Mouse (Mus musculus) Patski (cell line): Measurements from ENCODE around the gene Fam83e. TPM values are rescaled to one million over a fixed set of nuclear protein-coding genes. Genes with fewer than 3 reads are reported as not detected.

ENCODE experiments used
- ATAC-seq: fragments of 100-300 bp; one replicate; pipeline ENCODE4 v1.8.0; 2021
- CTCF ChIA-PET: fragments of 350-600 bp; sonication (Branson Sonifier 250); formaldehyde crosslinking; loops from one replicate; lab custom pipeline; 2022; ENCODE audit warnings: inconsistent platforms; lab: Charles Lee
- POLR2A ChIA-PET: fragments of 350-600 bp; sonication (Branson Sonifier 250); formaldehyde crosslinking; loops from one replicate; lab custom pipeline; 2022; ENCODE audit warnings: antibody characterized with exemption, inconsistent platforms; lab: Charles Lee
- DNase-seq: peaks from one replicate; pipeline ENCODE4 v3.0.0-alpha.2; 2011; ENCODE audit warnings: low read depth, low spot score
- H3K27me3 ChIP-seq: fragments of 371-371 bp; one replicate; pipeline ENCODE4 v1.5.1; 2021
- CTCF ChIP-seq: fragments of 100-300 bp; IDR thresholded peaks from one replicate; pipeline ENCODE4 v1.5.1; 2021
- in situ Hi-C: fragments of 300-500 bp; cut with MboI; formaldehyde crosslinking; loops from 3 replicates; pipeline ENCODE4 v1.11.1; 2018; ENCODE audit warnings: low pct_unique_long_range_greater_than_20kb, mixed read lengths
- polyA plus RNA-seq: library from polyadenylated mRNA; unstranded; gene quantifications from one replicate; pipeline ENCODE4 v1.2.3, GENCODE M21; 2021

Gene Fam83e
- polyA plus RNA-seq, 1 experiment from 2014 or later, result 0.04 TPM

DNA sequence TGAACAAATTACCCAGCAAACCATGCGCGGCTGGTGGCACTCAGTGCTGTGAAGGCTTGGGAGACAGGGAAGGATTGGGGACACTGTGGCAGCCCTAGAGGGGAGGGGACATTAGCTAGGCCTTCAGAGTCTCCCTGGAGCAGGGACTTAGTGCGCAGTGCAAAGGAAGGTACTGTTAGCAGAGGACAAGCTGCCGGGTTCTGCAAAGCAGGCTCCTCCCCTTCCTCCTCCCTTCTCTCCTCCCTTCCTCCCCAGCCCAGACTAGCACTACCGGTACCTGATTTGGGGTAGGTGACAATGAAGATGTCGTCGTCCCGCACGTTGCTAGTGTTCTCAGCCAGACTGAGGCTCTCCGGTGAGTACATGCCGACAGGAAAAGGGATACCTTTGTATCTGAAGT lies 20.8 kb downstream of the Fam83e start:
- ChIA-PET POLR2A (interaction anchor here (1.3 to 1.4 kb wide), 2 partner anchors 43 to 59 kb away, joined by 3 to 4 read pairs; partner anchors contain the start of gene Sult2b1), CTCF (interaction anchor here (1.1 to 3.1 kb wide), 2 partner anchors 13 to 59 kb away, joined by 3 to 39 read pairs; no protein-coding TSS in a partner anchor)
- no peak for TF ChIP-seq CTCF
- no peaks in the 10 kb centered on the region for H3K27me3 ChIP-seq
- in situ Hi-C loops, result no loop called here
- ATAC-seq (no peak), DNase-seq (no peak)

DNA sequence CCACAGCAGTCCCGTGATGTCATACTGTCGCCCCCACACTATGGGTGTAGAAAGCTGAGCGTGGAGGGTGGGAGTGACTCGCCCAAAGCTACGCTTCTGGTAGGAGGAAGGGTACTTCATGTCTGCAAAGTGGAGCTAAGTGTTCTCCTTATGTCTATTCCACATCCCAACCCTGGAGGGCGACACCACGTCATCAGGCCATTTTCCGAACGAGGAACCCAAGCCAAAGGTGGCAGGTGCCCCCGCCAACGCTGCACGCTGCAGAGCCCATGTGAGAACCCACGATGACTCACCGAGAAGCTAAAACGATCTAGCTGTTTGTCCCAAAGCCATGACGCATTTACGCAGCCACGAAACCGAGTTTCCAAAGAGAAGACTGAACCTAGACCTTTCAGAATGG lies 21.3 kb downstream of the Fam83e start:
- in situ Hi-C loops, result no loop called here
- ChIA-PET CTCF (interaction anchor here (1.1 to 3.1 kb wide), 2 partner anchors 12 to 58 kb away, joined by 3 to 39 read pairs; no protein-coding TSS in a partner anchor), POLR2A (interaction anchor here (0.6 to 1.4 kb wide), 4 partner anchors 43 to 342 kb away, joined by 3 to 4 read pairs (median 4); partner anchors contain the start of gene Sult2b1)
- ATAC-seq (peak; percentile 39), DNase-seq (no peak)
- H3K27me3 ChIP-seq, result no peaks in the 10 kb centered on the region
- peak; percentile 59 for TF ChIP-seq CTCF

DNA sequence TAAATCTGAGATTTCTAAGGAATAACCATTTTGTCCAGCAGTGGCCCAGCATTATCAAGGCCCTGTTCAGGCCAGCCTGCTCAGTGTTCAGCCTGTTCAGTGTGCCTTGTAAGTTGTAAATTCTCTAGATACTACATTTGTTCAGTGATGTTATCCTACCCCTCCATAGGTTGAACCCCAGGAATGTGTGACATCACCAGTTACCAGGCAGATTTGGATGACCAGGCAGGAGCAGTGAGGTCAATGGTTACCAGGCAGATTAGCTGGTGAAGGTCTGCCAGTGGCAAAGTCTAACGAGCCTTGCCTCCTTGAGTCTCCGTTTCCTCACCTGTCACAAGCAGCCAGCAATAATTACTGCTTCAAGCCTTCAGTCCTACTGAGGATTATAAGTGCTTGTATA lies 23.4 kb downstream of the Fam83e start:
- DNase-seq (peak; percentile 44), ATAC-seq (peak; percentile 39)
- in situ Hi-C loops, result no loop called here
- TF ChIP-seq CTCF, result no peak
- CTCF ChIA-PET, result interaction anchor here (1.5 to 4.6 kb wide), 2 partner anchors 10 to 57 kb away, joined by 7 to 29 read pairs; no protein-coding TSS in a partner anchor
- POLR2A ChIA-PET, result interaction anchor here (1.2 kb wide), 1 partner anchor 9 kb away, joined by 3 read pairs; no protein-coding TSS in a partner anchor
- no peaks in the 10 kb centered on the region for H3K27me3 ChIP-seq

DNA sequence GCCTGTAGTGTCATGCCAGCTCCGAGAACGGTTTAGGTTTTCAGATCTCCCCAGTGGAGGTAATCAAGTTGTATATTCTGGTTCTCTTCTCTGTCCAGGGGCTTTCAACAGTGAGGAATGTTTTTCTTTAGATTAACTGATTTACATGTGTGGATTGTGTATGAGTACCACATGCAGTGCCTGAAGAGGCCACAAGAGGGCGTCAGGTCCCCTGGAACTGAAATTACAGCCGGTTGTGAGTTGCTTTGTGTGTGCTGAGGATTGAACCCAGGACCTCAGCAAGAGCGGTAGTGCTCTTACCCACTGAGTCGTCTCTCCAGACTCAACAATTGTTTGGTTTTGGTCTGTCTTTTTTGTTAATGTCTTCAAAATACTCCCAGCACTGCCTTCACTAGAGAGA lies 25.5 kb downstream of the Fam83e start:
- H3K27me3 ChIP-seq, result no peaks in the 10 kb centered on the region
- ATAC-seq (no peak), DNase-seq (no peak)
- ChIA-PET CTCF (interaction anchor here (0.8 to 4.6 kb wide), 5 partner anchors 23 to 263 kb away, joined by 3 to 29 read pairs (median 3); no protein-coding TSS in a partner anchor), POLR2A (no interaction called here)
- in situ Hi-C loops, result no loop called here
- peak; percentile 76 for TF ChIP-seq CTCF

DNA sequence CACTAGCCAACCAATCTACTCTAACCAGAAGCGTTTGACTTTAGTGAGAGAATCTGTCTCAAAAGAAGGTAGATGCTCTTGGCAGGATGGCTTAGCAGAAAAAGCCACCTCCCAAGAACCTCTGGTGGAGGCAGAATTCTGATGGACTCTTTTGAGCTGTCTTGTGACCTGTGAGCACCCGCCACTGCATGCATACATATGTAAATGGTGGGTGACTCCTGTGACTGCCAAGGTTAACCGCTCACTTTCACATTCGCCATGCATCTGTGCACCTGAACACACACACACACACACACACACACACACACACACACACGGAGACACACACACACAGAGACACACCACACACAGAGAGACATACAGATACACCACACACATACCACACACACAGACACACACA lies 26.4 kb downstream of the Fam83e start:
- no peaks in the 10 kb centered on the region for H3K27me3 ChIP-seq
- DNase-seq (no peak), ATAC-seq (no peak)
- POLR2A ChIA-PET, result no interaction called here
- in situ Hi-C loops, result no loop called here
- CTCF ChIA-PET, result interaction anchor here (0.8 to 4.6 kb wide), 3 partner anchors 38 to 187 kb away, joined by 3 to 29 read pairs (median 3); no protein-coding TSS in a partner anchor
- TF ChIP-seq CTCF, result no peak

DNA sequence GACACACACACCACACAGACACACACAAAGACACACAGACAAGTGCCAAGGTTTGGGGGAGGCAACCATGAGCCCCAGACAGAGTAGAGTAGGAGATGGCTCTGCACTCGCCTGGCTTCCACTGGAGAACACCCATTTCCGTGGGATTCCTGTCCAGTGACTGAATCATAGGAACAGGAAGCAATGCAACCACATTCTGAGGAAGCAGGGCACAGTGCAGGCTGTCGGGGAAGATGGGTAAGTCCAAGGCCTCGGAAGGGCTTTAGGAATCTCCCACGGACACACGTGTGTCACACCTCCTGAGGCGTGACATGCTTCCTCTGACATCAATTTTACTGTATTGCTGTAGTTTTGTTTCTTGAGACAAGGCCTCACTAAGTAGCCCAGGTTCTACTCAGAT lies 27.1 kb downstream of the Fam83e start:
- TF ChIP-seq CTCF, result no peak
- no peaks in the 10 kb centered on the region for H3K27me3 ChIP-seq
- in situ Hi-C loops, result no loop called here
- no peak for DNase-seq
- CTCF ChIA-PET, result interaction anchor here (1.4 to 4.6 kb wide), 2 partner anchors 9 to 53 kb away, joined by 4 to 29 read pairs; no protein-coding TSS in a partner anchor
- ATAC-seq, result no peak
- POLR2A ChIA-PET, result no interaction called here

DNA sequence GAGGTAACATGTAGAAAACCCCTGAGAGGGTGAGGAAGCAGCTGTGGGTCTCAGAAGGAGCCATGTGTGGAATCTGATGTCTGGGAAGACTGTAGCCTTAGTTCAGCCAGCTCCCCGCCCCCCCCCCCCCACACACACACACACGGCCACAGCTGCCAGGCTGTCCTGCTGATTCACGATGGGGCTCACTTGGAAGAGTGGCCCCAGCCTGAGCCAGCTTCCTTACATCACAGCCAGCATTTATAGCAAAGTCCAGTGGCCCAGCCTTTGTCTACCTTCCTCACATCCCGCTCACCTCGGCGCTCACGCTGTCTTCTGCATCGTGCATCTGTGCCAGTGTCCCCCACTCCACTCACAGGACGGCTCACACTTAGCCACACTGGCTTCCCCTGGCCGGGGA lies 28.4 kb downstream of the Fam83e start:
- TF ChIP-seq CTCF, result no peak
- ChIA-PET CTCF (interaction anchor here (1.4 to 1.9 kb wide), 2 partner anchors 10 to 52 kb away, joined by 4 to 5 read pairs; no protein-coding TSS in a partner anchor), POLR2A (no interaction called here)
- H3K27me3 ChIP-seq, result no peaks in the 10 kb centered on the region
- DNase-seq (no peak), ATAC-seq (no peak)
- in situ Hi-C loops, result no loop called here

DNA sequence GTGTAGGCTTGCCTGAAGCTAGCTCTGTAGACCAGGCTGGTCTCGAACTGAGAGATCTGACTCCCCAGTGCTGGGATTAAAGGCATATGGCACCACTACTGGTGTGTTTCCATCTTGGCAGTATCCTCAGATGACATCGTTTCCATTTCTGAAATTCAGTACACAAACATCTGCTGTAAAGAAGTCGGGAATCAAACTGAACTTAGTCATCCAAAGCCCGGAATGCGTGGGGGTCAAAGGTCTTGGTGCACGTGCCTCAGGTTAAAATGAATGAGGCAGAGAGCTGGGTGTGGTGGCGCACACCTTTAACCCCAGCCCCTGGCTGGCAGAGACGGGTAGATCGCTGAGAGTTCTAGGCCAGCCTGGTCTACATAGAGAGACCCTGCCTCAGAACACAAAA lies 29.1 kb downstream of the Fam83e start:
- no peaks in the 10 kb centered on the region for H3K27me3 ChIP-seq
- no peak for TF ChIP-seq CTCF
- POLR2A ChIA-PET, result no interaction called here
- ATAC-seq, result no peak
- CTCF ChIA-PET, result interaction anchor here (0.7 to 1.9 kb wide), 2 partner anchors 11 to 51 kb away, joined by 3 to 5 read pairs; no protein-coding TSS in a partner anchor
- in situ Hi-C loops, result no loop called here
- no peak for DNase-seq

DNA sequence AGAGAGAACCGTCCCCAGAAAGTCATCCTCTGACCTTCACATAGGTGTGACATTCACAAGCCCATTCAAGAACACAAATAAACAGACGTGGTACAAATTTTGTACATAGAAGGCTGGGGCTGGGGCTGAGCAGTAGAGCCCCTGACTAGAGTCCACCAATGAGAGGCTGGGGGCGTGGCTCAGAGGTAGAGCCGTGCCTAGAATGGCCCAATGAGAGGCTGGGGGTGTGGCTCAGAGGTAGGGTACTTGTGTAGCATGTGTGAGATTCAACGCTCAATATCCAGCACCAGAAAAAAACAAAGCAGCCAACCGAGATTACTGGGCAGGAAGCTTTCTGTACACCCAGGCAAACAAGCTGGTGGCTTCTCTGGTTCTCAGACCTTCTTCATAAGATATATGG lies 34.7 kb downstream of the Fam83e start:
- POLR2A ChIA-PET, result no interaction called here
- CTCF ChIA-PET, result interaction anchor here (0.9 to 4.2 kb wide), 2 partner anchors 11 to 46 kb away, joined by 3 to 12 read pairs; no protein-coding TSS in a partner anchor
- DNase-seq, result no peak
- in situ Hi-C loops, result no loop called here
- TF ChIP-seq CTCF, result no peak
- no peaks in the 10 kb centered on the region for H3K27me3 ChIP-seq
- ATAC-seq, result no peak

DNA sequence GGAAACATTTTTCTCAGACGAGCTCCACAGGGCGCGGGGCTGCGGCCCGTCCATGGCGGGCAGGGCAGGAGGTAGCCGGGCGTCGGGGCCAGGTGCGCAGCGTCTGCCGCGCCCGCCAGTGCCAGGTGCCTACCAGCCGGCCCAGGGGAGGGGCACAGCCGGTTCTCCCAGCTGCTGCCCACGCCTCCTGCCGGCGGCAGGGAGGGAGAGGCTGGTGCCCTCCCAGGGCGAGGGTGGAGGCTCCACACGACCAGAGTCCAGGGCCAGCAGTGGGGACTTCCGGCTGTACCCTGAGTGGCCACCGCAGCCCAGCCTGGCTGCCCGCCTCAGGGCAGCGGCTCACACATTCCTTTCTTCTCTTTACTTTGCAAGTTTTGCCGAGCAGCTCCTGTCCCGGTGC lies 38.4 kb downstream of the Fam83e start:
- ChIA-PET POLR2A (interaction anchor here (0.7 kb wide), 1 partner anchor 42 kb away, joined by 4 read pairs; no protein-coding TSS in a partner anchor), CTCF (no interaction called here)
- H3K27me3 ChIP-seq, result no peaks in the 10 kb centered on the region
- TF ChIP-seq CTCF, result no peak
- ATAC-seq (peak; percentile 88), DNase-seq (no peak)
- in situ Hi-C loops, result no loop called here

DNA sequence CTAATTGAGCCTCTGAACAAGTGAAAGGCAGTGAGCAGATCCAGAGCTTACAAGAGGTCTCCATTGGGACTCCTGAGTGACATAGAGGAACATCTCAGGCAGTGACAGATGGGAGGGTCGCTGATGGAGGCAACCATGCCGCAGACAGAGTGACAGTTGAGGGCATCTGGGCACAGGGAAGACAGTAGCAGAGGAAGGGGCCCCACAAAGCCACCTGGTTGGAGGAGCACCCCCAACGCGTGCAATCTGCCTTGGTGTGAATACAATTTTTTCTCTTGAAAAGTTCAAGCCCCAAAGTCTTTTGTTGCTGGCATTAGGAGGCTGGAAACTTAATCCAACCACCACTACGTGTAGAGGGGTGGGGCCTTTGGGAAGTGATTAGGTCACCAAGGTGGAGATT lies 39.1 kb downstream of the Fam83e start:
- DNase-seq, result no peak
- ChIA-PET POLR2A (no interaction called here), CTCF (no interaction called here)
- no peak for ATAC-seq
- no peak for TF ChIP-seq CTCF
- in situ Hi-C loops, result no loop called here
- H3K27me3 ChIP-seq, result no peaks in the 10 kb centered on the region
